Mouse (Mus musculus) lung, postnatal 0 days (tissue): ENCODE data around the gene Rab3gap2.

Experiments used
- CTCF ChIP-seq: IDR thresholded peaks from 2 replicates; pipeline ENCODE4 v1.5.1; 2016; ENCODE audit warnings: antibody characterized with exemption, mild to moderate bottlenecking
- EP300 ChIP-seq: IDR thresholded peaks from 2 replicates; pipeline ENCODE4 v1.6.1; 2016; ENCODE audit warnings: antibody characterized with exemption, mild to moderate bottlenecking, control low read depth

DNA sequence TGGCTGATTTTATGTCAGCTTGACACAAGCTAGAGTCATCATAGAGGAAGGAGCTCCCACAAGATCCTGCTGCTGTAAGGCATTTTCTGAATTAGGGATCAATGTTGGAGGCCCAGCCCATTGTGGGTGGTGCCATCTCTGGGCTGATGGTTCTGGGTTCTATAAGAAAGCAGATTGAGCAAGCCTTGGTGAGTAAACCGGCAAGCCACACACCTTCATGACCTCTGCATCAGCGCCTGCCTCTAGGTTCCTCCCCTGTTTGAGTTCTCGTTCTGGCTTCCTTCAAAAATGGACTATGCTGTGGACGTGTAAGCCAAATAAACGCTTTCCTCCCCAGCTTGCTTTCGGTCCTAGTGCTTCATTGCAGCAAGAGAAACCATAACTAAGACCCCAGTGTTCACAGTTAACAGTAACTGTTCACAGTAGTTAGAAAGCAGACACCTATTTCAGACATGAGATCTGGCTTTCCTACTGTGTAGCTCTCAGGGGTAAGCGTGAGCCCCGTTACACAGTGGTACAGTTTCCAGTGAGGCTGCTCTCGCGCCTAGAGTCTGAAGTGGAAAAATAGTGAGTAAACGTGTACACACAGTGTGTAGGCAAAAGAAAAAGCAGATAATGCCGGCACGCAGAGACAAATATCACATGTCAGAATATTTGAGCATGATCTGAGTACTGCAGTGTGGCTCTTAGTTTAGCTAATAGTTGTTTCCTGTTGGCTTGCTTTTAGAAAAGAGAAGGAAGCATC is 4.1 kb downstream of the Rab3gap2 start:
- TF ChIP-seq CTCF (no peak), EP300 (no peak)
